ENCODE assay signal across 8 mouse cellular contexts in the genomic region with DNA sequence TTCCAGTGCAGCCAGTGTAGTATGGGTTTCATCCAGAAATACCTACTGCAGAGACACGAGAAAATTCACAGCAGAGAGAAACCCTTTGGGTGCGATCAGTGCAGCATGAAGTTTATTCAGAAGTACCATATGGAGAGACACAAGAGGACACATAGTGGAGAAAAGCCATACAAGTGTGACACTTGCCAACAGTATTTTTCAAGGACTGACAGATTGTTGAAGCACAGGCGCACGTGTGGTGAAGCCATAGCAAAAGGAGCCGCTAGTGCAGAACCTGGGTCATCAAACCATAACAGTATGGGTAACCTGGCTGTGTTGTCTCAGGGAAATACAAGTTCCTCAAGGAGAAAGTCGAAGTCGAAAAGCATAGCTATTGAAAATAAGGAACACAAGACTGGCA. TPM values are rescaled to one million over a fixed set of nuclear protein-coding genes. Genes with fewer than 3 reads are reported as not detected.
DNase-seq lines count a peak whose midpoint lies in the region; ATAC-seq and TF ChIP-seq lines count a peak whose summit lies in the region.

No protein-coding gene starts in this region.

- TF ChIP-seq CTCF in layer of hippocampus, adult 2 months (conservative IDR thresholded peaks at IDR 0.05), result no peak

- peak overlapping the region; percentile 84 for H3K27ac ChIP-seq in layer of hippocampus, adult 2 months
- no peak overlapping the region for H3K27ac ChIP-seq in embryonic facial prominence, embryonic 11.5 days (replicated peaks; ENCODE audit: low read depth, low read length)
- no peak overlapping the region for H3K27ac ChIP-seq in intestine, embryonic 14.5 days (ENCODE audit: low read depth)
- no peak overlapping the region for H3K27ac ChIP-seq in neural tube, embryonic 12.5 days

- no peaks in the 10 kb centered on the region; the same call in 1 of the 2 replicates for H3K4me1 ChIP-seq in embryonic facial prominence, embryonic 11.5 days (ENCODE audit: control insufficient read depth, insufficient read depth, low read length)
- peaks cover 22% of the 10 kb centered on the region for H3K4me1 ChIP-seq in intestine, embryonic 14.5 days (replicated peaks; ENCODE audit: control insufficient read depth, insufficient read depth, low read length)
- peaks cover 33% of the 10 kb centered on the region for H3K4me1 ChIP-seq in neural tube, embryonic 12.5 days

- H3K9me3 ChIP-seq in embryonic facial prominence, embryonic 11.5 days (replicated peaks; ENCODE audit: control insufficient read depth, low read length), result no peaks in the 10 kb centered on the region
- no peaks in the 10 kb centered on the region for H3K9me3 ChIP-seq in intestine, embryonic 14.5 days (ENCODE audit: control insufficient read depth, low read length)
- H3K9me3 ChIP-seq in neural tube, embryonic 12.5 days, result no peaks in the 10 kb centered on the region

- peak overlapping the region; percentile 82 for H3K4me2 ChIP-seq in embryonic facial prominence, embryonic 11.5 days (ENCODE audit: low read depth, low read length)
- H3K4me2 ChIP-seq in intestine, embryonic 14.5 days (ENCODE audit: low read length), result peak overlapping the region; percentile 74
- peak overlapping the region; percentile 86 for H3K4me2 ChIP-seq in neural tube, embryonic 12.5 days (replicated peaks)

- 93% methylated on average over 7 of the region's 7 CpGs for WGBS in embryonic facial prominence, embryonic 11.5 days
- WGBS in intestine, embryonic 14.5 days, result 85% methylated on average over 7 of the region's 7 CpGs
- 88% methylated on average over 7 of the region's 7 CpGs for WGBS in neural tube, embryonic 12.5 days

- H3K4me3 ChIP-seq in layer of hippocampus, adult 2 months, result peak overlapping the region; percentile 85
- H3K4me3 ChIP-seq in embryonic facial prominence, embryonic 11.5 days (ENCODE audit: low read depth, low read length), result peak overlapping the region; percentile 85
- H3K4me3 ChIP-seq in intestine, embryonic 14.5 days (ENCODE audit: low read depth, low read length), result peak overlapping the region; percentile 85
- peak overlapping the region; percentile 98 for H3K4me3 ChIP-seq in neural tube, embryonic 12.5 days

- no peak for DNase-seq in layer of hippocampus, adult 2 months (ENCODE audit: low spot score in 2 of 2)
- DNase-seq in layer of hippocampus, adult 9-10 months (ENCODE audit: low spot score), result no peak
- no peak for DNase-seq in embryonic facial prominence, embryonic 11.5 days (ENCODE audit: low spot score)
- DNase-seq in intestine, embryonic 14.5 days (ENCODE audit: low spot score), result no peak
- no peak for DNase-seq in embryo, embryonic 10.5 days (ENCODE audit: low spot score)
- DNase-seq in adrenal gland, postnatal 14 days, result no peak

- H3K9ac ChIP-seq in embryonic facial prominence, embryonic 11.5 days (replicated peaks; ENCODE audit: low read length), result peak overlapping the region; percentile 97
- H3K9ac ChIP-seq in intestine, embryonic 14.5 days (ENCODE audit: low read length), result peak overlapping the region; percentile 95; the same call in 1 of the 2 replicates
- H3K9ac ChIP-seq in neural tube, embryonic 12.5 days, result peak overlapping the region; percentile 94

- ATAC-seq in embryonic facial prominence, embryonic 11.5 days (replicated peaks; ENCODE audit: insufficient number of reproducible peaks, low FRiP score, low TSS enrichment, low read depth), result no peak
- ATAC-seq in intestine, embryonic 14.5 days (replicated peaks; ENCODE audit: low FRiP score, low TSS enrichment, low read depth), result no peak
- no peak for ATAC-seq in neural tube, embryonic 12.5 days (ENCODE audit: low FRiP score, low read depth)
- ATAC-seq in frontal cortex, adult (ENCODE audit: low TSS enrichment), result no peak

- H3K27me3 ChIP-seq in embryonic facial prominence, embryonic 11.5 days (ENCODE audit: control insufficient read depth, insufficient read depth, low read length), result no peaks in the 10 kb centered on the region
- no peaks in the 10 kb centered on the region for H3K27me3 ChIP-seq in intestine, embryonic 14.5 days (replicated peaks; ENCODE audit: control insufficient read depth, insufficient read depth, low read length)
- no peaks in the 10 kb centered on the region for H3K27me3 ChIP-seq in neural tube, embryonic 12.5 days (replicated peaks)

- H3K36me3 ChIP-seq in embryonic facial prominence, embryonic 11.5 days (replicated peaks; ENCODE audit: control insufficient read depth, insufficient read depth, low read depth, low read length), result peaks cover 13% of the 10 kb centered on the region; the same call in 1 of the 2 replicates
- peaks cover 27% of the 10 kb centered on the region for H3K36me3 ChIP-seq in intestine, embryonic 14.5 days (ENCODE audit: control insufficient read depth, insufficient read depth, low read length)
- peaks cover 20% of the 10 kb centered on the region for H3K36me3 ChIP-seq in neural tube, embryonic 12.5 days

RNA-seq across cellular contexts. Expression of gene Zfp281, which starts 1.4 kb away (rescaled TPM):
- 10 to 100 TPM; 34.6 to 37.9 TPM for total RNA-seq in layer of hippocampus, adult 2 months (2021)
- polyA plus RNA-seq in embryonic facial prominence, embryonic 11.5 days (2014; fragmentation: Nextera tagmentation; extraction: Ambion mirVana), result 41.2 and 42.3 TPM in 2 replicates
- polyA plus RNA-seq in intestine, embryonic 14.5 days (2014; fragmentation: Nextera tagmentation; extraction: Ambion mirVana), result 17.9 and 18.8 TPM in 2 replicates
- polyA plus RNA-seq in neural tube, embryonic 12.5 days (2016; fragmentation: Nextera tagmentation; extraction: Ambion mirVana), result 33.8 and 35.2 TPM in 2 replicates
- 16.3 and 16.9 TPM in 2 replicates for total RNA-seq in adrenal gland, postnatal 14 days (2021)
